Comparison of ENCODE assay signal across 12 mouse cellular contexts in the genomic region with DNA sequence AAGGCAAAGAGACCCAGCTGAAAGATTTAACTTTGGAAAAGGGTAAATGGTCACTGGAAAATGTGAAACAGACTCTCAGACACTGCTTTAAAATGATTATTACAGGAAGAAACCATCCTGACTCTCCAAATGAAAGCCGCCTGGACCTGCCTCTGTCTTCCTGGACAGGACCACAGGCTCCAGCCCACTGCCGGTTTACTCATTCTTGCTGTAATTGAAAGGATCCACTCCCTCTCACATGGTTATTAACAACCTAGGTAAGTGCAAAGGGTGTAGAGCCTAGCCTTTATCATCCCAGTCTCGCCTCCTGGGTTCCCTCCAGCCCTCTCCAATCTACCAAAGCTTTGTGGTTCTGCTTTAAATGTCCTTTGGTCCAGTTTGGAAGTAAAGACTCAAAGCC. TPM values are rescaled to one million over a fixed set of nuclear protein-coding genes. Genes with fewer than 3 reads are reported as not detected.
DNase-seq lines count a peak whose midpoint lies in the region; ATAC-seq lines count a peak whose summit lies in the region.
"Had no signal": no experiment of that assay in that cellular context is flagged by ENCODE, and none has a peak within 500 bp of the region (broad histone marks: within the 10 kb centered on the region; RNA-seq: fewer than 3 reads in every experiment).

No protein-coding gene starts in this region.

- peak overlapping the region; percentile 91 for H3K4me2 ChIP-seq in lung, embryonic 15.5 days
- 0 out of 2 replicates have a peak overlapping the region, but pooled peaks have one; percentile 76 for H3K4me2 ChIP-seq in limb, embryonic 12.5 days
- H3K4me2 ChIP-seq in stomach, embryonic 16.5 days (ENCODE audit: low read depth, low read length): peak overlapping the region; percentile 86

- peaks cover 55% of the 10 kb centered on the region for H3K4me1 ChIP-seq in lung, embryonic 15.5 days
- peaks cover 55% of the 10 kb centered on the region for H3K4me1 ChIP-seq in limb, embryonic 12.5 days (replicated peaks)
- peaks cover 44% of the 10 kb centered on the region for H3K4me1 ChIP-seq in stomach, embryonic 16.5 days (ENCODE audit: control insufficient read depth, insufficient read depth, low read length)

- H3K9ac ChIP-seq in lung, embryonic 15.5 days: no peak overlapping the region
- H3K9ac ChIP-seq in limb, embryonic 12.5 days (replicated peaks): no peak overlapping the region
- H3K9ac ChIP-seq in stomach, embryonic 16.5 days (ENCODE audit: low read length): peak overlapping the region; percentile 62

- no peaks in the 10 kb centered on the region for H3K27me3 ChIP-seq in lung, embryonic 15.5 days
- H3K27me3 ChIP-seq in limb, embryonic 12.5 days: no peaks in the 10 kb centered on the region
- H3K27me3 ChIP-seq in stomach, embryonic 16.5 days (ENCODE audit: control insufficient read depth, insufficient read depth, low read length): no peaks in the 10 kb centered on the region

- H3K27ac ChIP-seq in lung, embryonic 15.5 days: no peak overlapping the region; the same call in 1 of the 2 replicates
- H3K27ac ChIP-seq in limb, embryonic 12.5 days: 0 out of 2 replicates have a peak overlapping the region, but pooled peaks have one; percentile 5
- H3K27ac ChIP-seq in stomach, embryonic 16.5 days (ENCODE audit: low read length): peak overlapping the region; percentile 54; the same call in 1 of the 2 replicates
- H3K27ac ChIP-seq: hindbrain, embryonic 10.5 days had no signal

- H3K9me3 ChIP-seq in lung, embryonic 15.5 days: no peaks in the 10 kb centered on the region
- no peaks in the 10 kb centered on the region for H3K9me3 ChIP-seq in limb, embryonic 12.5 days
- H3K9me3 ChIP-seq in stomach, embryonic 16.5 days (replicated peaks; ENCODE audit: control insufficient read depth, low read length): no peaks in the 10 kb centered on the region
- H3K9me3 ChIP-seq: hindbrain, embryonic 10.5 days had no signal

- WGBS in lung, embryonic 15.5 days: 60% methylated on average over 3 of the region's 3 CpGs
- 51% methylated on average over 3 of the region's 3 CpGs for WGBS in limb, embryonic 12.5 days
- 56% methylated on average over 3 of the region's 3 CpGs for WGBS in stomach, embryonic 16.5 days

- H3K4me3 ChIP-seq in lung, embryonic 15.5 days: peak overlapping the region; percentile 92
- H3K4me3 ChIP-seq in limb, embryonic 12.5 days (replicated peaks): no peak overlapping the region
- H3K4me3 ChIP-seq in stomach, embryonic 16.5 days (replicated peaks; ENCODE audit: low read length): peak overlapping the region; percentile 95

- DNase-seq in heart, adult 11 months: peak; percentile 80
- DNase-seq in heart, postnatal 4 days: no peak
- no peak for DNase-seq in lung, adult 18-20 months
- no peak for DNase-seq in adrenal gland, postnatal 25 days
- DNase-seq in right cerebral cortex, adult 2 months (ENCODE audit: low spot score in 2 of 2): no peak
- DNase-seq: layer of hippocampus, adult 9-11 months; lung, postnatal 14 days had no signal

- no peak for ATAC-seq in lung, embryonic 15.5 days (ENCODE audit: borderline replicate concordance, extremely low read depth, low FRiP score, low TSS enrichment)
- ATAC-seq in limb, embryonic 12.5 days (ENCODE audit: insufficient number of reproducible peaks, insufficient read depth, low FRiP score, low TSS enrichment, low read depth): no peak
- no peak for ATAC-seq in stomach, embryonic 16.5 days (ENCODE audit: insufficient read depth, low FRiP score)
- ATAC-seq: forebrain, embryonic 16.5 days had no signal

- no peaks in the 10 kb centered on the region for H3K36me3 ChIP-seq in lung, embryonic 15.5 days
- no peaks in the 10 kb centered on the region for H3K36me3 ChIP-seq in limb, embryonic 12.5 days
- no peaks in the 10 kb centered on the region for H3K36me3 ChIP-seq in stomach, embryonic 16.5 days (ENCODE audit: control insufficient read depth, insufficient read depth, low read length)
- H3K36me3 ChIP-seq: hindbrain, embryonic 10.5 days had no signal

RNA-seq across cellular contexts. Expression of a gene that starts 3.2 kb away (rescaled TPM):
- 10 to 100 TPM; 53.2 to 54.5 TPM for total RNA-seq in heart, postnatal 4 days (2021)
- 92.9 and 99.0 TPM in 2 replicates for polyA plus RNA-seq in lung, embryonic 15.5 days (2015; fragmentation: Nextera tagmentation; extraction: Ambion mirVana)
- polyA plus RNA-seq in limb, embryonic 12.5 days (2016; fragmentation: Nextera tagmentation; extraction: Ambion mirVana): 31.3 and 31.8 TPM in 2 replicates
- polyA plus RNA-seq in stomach, embryonic 16.5 days (2015; fragmentation: Nextera tagmentation; extraction: Ambion mirVana): 128 and 142 TPM in 2 replicates
- total RNA-seq in adrenal gland, postnatal 25 days (2021): 106 TPM in 2 replicates

RNA-seq across cellular contexts. Expression of a gene that starts 42.1 kb away (rescaled TPM):
- total RNA-seq in heart, postnatal 4 days (2021): 100 to 1,000 TPM; 504 to 509 TPM
- 378 and 410 TPM in 2 replicates for polyA plus RNA-seq in lung, embryonic 15.5 days (2015; fragmentation: Nextera tagmentation; extraction: Ambion mirVana)
- polyA plus RNA-seq in limb, embryonic 12.5 days (2016; fragmentation: Nextera tagmentation; extraction: Ambion mirVana): 393 and 427 TPM in 2 replicates
- polyA plus RNA-seq in stomach, embryonic 16.5 days (2015; fragmentation: Nextera tagmentation; extraction: Ambion mirVana): 194 and 260 TPM in 2 replicates
- 426 and 454 TPM in 2 replicates for total RNA-seq in adrenal gland, postnatal 25 days (2021)
